Mouse (Mus musculus): ENCODE measurements at regions not wholly inside any gene's neighbourhood (a gene's known extent, or its start where the extent isn't known, plus 50 kb on each side); places are given as distances from the start of the nearest gene placed in this dataset.

DNA sequence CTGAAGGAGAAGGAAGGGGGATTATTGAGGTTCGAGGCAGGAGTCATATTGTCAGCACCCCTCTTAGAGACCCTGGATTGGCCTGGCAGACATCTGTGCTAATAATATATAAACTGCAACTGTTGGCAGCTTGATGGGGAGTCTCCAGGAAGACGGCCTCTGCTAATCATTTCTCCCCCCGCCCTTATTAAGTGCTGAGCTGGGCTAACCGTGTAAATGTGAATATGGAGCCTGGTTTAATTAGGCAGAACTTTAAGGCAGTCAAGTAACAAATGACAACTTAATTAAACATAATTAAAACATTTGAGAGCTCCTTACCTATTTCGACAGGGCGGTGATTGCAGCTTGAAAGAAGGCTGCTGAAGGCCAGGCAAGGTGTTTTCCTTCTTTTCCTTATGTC is 172.8 kb downstream of the Bmp2 start:
- TF ChIP-seq CTCF (IDR thresholded peaks at IDR 0.05; ENCODE audit: insufficient read depth, low read length) (no peak), POLR2A (IDR thresholded peaks at IDR 0.05; ENCODE audit: borderline replicate concordance, extremely low read depth, low read depth, low read length) (no peak)

Data from lung, adult 2 months (tissue).